Mouse (Mus musculus) forebrain, embryonic 10.5 days (tissue): ENCODE results near the gene Gm29427. TPM values are rescaled to one million over a fixed set of nuclear protein-coding genes. Genes with fewer than 3 reads are reported as not detected.
"Not testable (repeated sequence)": the region's sequence is repeated elsewhere in the genome, so short reads cannot be mapped to it uniquely, and the experiment has no call there.

Experiments
- DNase-seq: peaks from one replicate; pipeline ENCODE4 v3.0.0-alpha.2; 2017; ENCODE audit warnings: low spot score; ENCODE audit errors: extremely low spot score
- H3K27ac ChIP-seq: fragments of 300-500 bp; sonication (generic); 2 replicates; pipeline ENCODE4 v1.5.1; 2016; ENCODE audit warnings: mild to moderate bottlenecking
- H3K27me3 ChIP-seq: fragments of 300-500 bp; sonication (generic); 2 replicates; pipeline ENCODE4 v1.6.1; 2016; ENCODE audit warnings: mild to moderate bottlenecking; ENCODE audit not compliant: poor library complexity, severe bottlenecking
- H3K36me3 ChIP-seq: fragments of 300-500 bp; sonication (generic); replicated peaks from 2 replicates; pipeline ENCODE4 v1.6.1; 2016; ENCODE audit warnings: mild to moderate bottlenecking, moderate library complexity
- H3K4me1 ChIP-seq: fragments of 300-500 bp; sonication (generic); 2 replicates; pipeline ENCODE4 v1.6.1; 2016
- H3K4me3 ChIP-seq: fragments of 300-500 bp; sonication (generic); 2 replicates; pipeline ENCODE4 v1.5.1; 2016; ENCODE audit warnings: mild to moderate bottlenecking, moderate library complexity
- H3K9me3 ChIP-seq: fragments of 300-500 bp; sonication (generic); 2 replicates; pipeline ENCODE4 v1.6.1; 2016; ENCODE audit warnings: mild to moderate bottlenecking, moderate library complexity
- WGBS: fragments of 180-500 bp; shearing (Covaris S2); methylation state at CpG from one replicate; pipeline ENCODE4 v1.1.7; 2016; 5-methylcytosine and 5-hydroxymethylcytosine counted together
- polyA plus RNA-seq: library from polyadenylated mRNA; unstranded; fragments of >200 nt; fragmentation: Nextera tagmentation; extraction: Ambion mirVana; gene quantifications from 2 replicates; pipeline ENCODE4 v1.2.1, GENCODE M21; 2016

Gene Gm29427
- polyA plus RNA-seq, 1 experiment from 2014 or later = not detected

DNA sequence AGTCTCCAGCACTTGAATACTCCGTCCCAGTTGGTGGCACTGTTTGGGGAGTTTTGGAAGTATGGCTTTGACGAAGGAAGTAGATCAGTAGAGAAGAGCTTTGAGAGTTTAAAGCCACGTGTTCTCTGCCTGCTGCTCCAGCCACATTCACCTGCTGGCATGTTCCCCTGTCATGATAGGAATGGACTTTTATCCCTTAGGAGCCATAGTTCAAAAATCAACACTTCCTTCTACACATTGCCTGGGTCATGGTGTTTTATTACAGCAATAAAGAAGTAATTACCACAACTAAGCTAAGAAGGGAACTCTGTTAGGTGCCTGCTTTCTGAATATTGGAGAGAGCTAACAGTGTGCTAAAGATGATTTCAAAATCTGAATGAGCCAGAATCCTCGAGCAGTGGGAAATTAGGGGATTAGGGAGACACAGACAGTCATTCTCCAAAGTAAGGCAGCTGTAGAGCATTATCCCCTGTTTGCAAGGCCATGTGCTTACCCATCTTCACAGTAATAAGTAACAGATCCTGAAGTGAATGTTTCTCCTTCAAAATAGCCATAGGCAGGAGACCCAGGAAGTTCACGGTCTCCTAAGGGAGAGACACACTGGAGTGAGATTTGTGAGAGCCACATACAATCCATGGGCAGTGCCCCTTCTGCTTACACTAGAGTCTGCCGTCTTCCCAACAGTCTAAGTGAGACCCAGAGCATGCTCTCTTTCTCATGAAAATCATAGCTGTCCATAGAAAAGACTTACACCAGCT is 33.8 kb downstream of the Gm29427 start:
- Histone ChIP-seq H3K36me3 (no peaks in the 10 kb centered on the region), H3K4me1 (no peaks in the 10 kb centered on the region), H3K27ac (no peak overlapping the region), H3K27me3 (no peaks in the 10 kb centered on the region), H3K4me3 (no peak overlapping the region), H3K9me3 (no peaks in the 10 kb centered on the region)
- DNase-seq = no peak
- WGBS = 79% methylated on average over 6 of the region's 6 CpGs

DNA sequence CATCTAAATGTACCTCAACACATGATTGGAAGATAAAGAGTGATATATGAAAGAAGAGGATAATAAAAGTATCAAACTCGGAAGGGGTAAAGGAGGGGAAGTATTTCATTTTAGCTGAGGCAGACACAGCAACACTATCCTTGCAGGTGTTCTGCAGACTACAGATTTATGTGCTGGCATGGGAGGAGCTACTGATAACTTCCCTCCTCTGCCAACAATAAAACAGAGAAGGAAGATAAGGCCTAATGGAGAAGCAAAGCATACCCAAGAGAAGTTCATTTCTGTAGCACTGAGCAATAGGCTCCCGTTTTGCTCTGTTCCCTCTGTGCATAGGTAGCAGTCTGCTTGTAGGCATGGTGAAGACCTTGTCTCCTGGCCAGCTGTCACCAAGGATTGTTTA is 34.5 kb downstream of the Gm29427 start:
- H3K27ac ChIP-seq = no peak overlapping the region
- no peak overlapping the region for H3K4me3 ChIP-seq
- no peaks in the 10 kb centered on the region for H3K9me3 ChIP-seq
- no peak for DNase-seq
- no peaks in the 10 kb centered on the region for H3K36me3 ChIP-seq
- 87% methylated on average over 2 of the region's 2 CpGs for WGBS
- no peaks in the 10 kb centered on the region for H3K27me3 ChIP-seq
- H3K4me1 ChIP-seq = no peaks in the 10 kb centered on the region

DNA sequence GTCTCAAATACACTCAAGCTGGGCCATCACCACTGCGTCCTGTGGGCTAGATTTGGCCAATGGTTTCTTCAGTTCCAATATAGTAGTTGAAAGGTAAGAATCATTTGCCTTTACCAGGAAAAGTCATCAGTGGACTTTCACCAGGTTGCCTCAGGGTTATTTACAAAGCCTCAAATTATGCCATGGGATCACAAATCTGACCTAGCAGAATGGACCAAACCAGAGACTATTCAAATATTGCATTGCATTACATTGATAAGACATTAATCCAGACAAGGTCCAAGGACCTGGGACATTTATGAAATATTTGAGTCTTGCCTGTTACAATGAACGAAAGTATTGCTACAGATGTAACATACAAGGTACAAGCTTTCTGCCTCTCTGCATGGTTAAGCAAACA is 37.0 kb downstream of the Gm29427 start:
- H3K27me3 ChIP-seq = no peaks in the 10 kb centered on the region
- H3K4me3 ChIP-seq = no peak overlapping the region
- no peaks in the 10 kb centered on the region for H3K9me3 ChIP-seq
- 87% methylated on average over 2 of the region's 2 CpGs for WGBS
- DNase-seq = no peak
- no peak overlapping the region for H3K27ac ChIP-seq
- H3K4me1 ChIP-seq = no peaks in the 10 kb centered on the region
- no peaks in the 10 kb centered on the region for H3K36me3 ChIP-seq

DNA sequence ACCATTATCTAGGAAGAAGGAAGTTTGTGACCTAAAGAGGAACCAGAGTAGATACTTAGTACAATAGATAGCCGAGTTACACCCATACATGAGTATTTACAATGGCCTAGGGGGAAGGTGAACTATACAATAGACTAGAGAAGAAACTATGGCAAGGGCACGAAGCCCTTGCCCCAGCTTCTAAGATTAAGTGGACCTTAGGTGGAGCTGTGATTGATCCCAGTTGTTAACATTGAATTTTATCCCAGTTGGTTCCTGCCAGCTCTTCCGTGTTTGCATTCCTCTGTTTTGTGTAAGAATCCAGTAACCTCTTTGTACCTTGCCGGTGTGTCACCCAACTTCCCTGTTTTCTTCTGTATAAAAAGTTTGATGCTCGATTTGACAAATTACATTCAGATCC is 52.0 kb downstream of the Gm29427 start:
- not testable (repeated sequence) for H3K36me3 ChIP-seq, H3K9me3 ChIP-seq, H3K4me3 ChIP-seq, H3K27me3 ChIP-seq, H3K4me1 ChIP-seq, DNase-seq, H3K27ac ChIP-seq
- 88% methylated on average over 5 of the region's 5 CpGs for WGBS

DNA sequence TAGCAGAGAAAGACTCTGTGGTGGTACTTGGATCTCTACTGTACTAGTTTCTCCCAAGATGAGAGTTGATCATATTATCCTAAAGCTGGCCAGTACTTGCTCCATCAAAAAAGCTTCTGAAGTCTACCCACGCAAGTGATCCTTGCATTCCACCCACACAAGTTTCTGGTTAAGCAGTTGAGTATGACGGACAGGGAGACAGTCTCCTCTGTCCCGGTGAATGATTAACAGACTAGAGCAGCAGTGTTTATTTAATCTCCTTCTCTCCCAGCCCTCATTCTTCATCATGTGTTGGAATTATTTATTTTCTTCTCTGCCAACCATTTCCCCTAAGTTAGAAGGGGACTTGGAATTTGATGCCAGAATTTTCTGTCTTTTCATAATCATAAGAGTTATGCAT is 54.1 kb downstream of the Gm29427 start, which contains the start of gene C4bp:
C4bp (minus strand) TSS at position 179 of the 400 bp plus-strand sequence.
- H3K4me3 ChIP-seq = no peak within 1 kb of the TSS
- no peak for DNase-seq
- no peaks in the 10 kb centered on the region for H3K9me3 ChIP-seq
- no peaks in the 10 kb centered on the region for H3K36me3 ChIP-seq
- H3K27ac ChIP-seq = no peak within 1 kb of the TSS
- no peaks in the 10 kb centered on the region for H3K4me1 ChIP-seq
- WGBS = 92% methylated on average over 3 of the region's 3 CpGs
- H3K27me3 ChIP-seq = no peaks in the 10 kb centered on the region

DNA sequence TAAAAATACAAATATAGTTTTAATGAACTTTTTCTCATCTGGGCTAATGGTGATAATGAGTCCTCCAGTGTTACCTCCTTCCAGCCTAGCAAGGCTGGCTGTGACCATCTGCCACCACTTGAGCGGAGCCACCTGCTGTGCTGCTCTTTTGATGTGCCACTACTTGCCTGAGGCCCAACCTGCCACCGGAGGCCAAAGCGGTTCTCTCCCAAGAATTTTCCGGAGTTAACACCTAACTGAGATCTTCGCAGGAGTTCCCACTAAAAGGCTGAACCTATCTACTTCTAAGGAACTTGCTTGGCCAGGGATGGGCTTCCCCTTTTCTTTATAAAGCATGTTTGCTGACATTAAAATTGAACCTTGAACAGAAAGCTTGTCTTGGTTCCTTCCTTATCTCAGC is 56.0 kb downstream of the Gm29427 start:
- WGBS = 45% methylated on average over 5 of the region's 5 CpGs

DNA sequence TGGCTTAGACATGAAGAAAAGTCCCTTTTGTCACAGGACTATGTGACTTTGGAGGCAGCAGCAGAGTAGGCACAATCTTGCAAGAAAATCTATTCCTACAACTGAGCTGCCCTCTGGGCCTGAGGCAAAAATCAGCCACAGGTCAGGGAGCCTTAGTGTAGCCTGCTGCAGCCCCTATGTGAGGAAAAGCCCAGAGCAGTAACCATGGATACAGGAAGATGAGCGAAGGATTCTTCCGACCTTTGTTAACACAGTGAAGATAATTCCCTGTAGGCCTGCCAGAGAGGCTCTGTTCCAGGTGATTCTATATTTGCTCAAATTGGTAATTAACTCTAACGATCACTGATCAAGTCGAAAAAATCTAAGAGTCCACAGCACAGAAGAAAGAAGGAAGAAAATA is 71.5 kb downstream of the Gm29427 start:
- H3K4me1 ChIP-seq = no peaks in the 10 kb centered on the region
- no peak overlapping the region for H3K4me3 ChIP-seq
- no peak for DNase-seq
- 70% methylated on average over 4 of the region's 4 CpGs for WGBS
- H3K27me3 ChIP-seq = no peaks in the 10 kb centered on the region
- H3K9me3 ChIP-seq = no peaks in the 10 kb centered on the region
- H3K36me3 ChIP-seq = no peaks in the 10 kb centered on the region
- H3K27ac ChIP-seq = no peak overlapping the region

More for the DNA sequence above, 56.0 kb downstream of the Gm29427 start:
- not testable (repeated sequence) for H3K4me3 ChIP-seq, H3K9me3 ChIP-seq, H3K36me3 ChIP-seq, DNase-seq, H3K4me1 ChIP-seq, H3K27me3 ChIP-seq, H3K27ac ChIP-seq

DNA sequence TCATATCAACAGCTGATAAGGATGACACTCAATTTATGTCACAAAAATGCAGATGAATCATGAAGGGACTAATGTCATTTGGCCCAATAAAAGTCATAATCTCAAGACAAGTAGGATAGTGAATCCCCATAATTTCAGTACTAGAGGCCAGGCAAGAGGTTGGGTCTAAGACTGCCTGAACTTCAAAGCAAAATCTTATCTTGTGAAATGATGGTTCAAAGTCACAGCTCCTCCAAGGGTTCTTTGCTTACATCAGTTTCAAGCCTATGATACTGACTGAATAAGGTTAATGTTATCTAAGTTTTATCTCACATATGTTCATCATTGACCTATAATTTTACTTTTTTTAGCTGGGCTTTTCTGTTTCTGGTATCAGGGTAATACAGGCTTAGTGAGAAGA is 74.6 kb downstream of the Gm29427 start:
- no peak overlapping the region for H3K27ac ChIP-seq
- no peaks in the 10 kb centered on the region for H3K27me3 ChIP-seq
- no peak for DNase-seq
- no peaks in the 10 kb centered on the region for H3K4me1 ChIP-seq
- no peaks in the 10 kb centered on the region for H3K36me3 ChIP-seq
- no peak overlapping the region for H3K4me3 ChIP-seq
- no peaks in the 10 kb centered on the region for H3K9me3 ChIP-seq

DNA sequence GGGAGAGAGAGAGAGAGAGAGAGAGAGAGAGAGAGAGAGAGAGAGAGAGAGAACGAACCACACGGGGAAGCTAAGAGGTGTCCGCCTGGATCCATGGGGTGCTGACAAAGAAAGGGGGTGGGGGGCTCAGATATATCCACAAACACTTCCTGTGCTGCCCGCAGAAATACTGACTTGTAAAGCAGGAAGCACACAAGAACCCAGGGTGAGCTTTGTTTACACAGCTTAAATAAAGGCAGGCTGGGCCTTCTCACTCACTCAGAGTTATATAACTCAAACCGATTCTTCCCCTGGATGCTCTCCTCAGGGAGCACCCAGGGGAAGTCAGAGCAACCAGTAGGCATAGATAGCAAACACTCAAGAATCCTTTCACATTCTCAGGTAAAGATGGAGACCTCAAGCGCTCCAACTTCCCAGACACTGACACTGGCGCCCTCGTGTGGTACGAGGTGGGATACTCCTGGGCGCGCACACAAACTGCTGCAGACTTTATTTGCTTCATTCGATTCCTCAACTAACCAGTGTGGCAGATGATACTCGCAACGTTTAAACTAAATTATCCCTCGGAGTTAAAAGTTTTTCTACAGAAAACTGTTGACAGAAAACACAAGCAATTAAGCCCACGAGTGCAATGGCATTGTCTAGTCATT is 81.7 kb downstream of the Gm29427 start:
- DNase-seq = peak; percentile 68
- no peak overlapping the region for H3K4me3 ChIP-seq
- WGBS = 41% methylated on average over 16 of the region's 16 CpGs
- no peaks in the 10 kb centered on the region for H3K36me3 ChIP-seq
- H3K27ac ChIP-seq = no peak overlapping the region
- no peaks in the 10 kb centered on the region for H3K9me3 ChIP-seq
- no peaks in the 10 kb centered on the region for H3K27me3 ChIP-seq
- H3K4me1 ChIP-seq = no peaks in the 10 kb centered on the region

DNA sequence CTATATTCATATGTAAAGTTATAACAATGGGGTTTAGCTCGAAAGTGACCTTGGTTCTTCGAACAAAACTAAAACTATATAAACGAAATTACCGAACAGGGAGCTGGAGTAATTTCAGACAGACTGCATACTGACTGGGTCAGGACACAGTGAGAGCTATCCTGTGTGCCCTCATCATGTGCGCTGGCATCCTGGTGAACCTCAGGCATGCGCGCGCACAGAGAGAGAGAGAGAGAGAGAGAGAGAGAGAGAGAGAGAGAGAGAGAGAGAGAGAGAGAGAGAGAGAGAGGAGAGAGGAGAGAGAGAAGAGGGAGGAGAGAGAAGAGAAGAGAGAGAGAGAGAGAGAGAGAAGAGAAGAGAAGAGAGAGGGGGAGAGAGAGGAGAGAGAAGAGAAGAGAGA is 82.3 kb downstream of the Gm29427 start:
- DNase-seq = no peak
- H3K36me3 ChIP-seq = no peaks in the 10 kb centered on the region
- H3K4me3 ChIP-seq = no peak overlapping the region
- H3K4me1 ChIP-seq = no peaks in the 10 kb centered on the region
- 90% methylated on average over 8 of the region's 8 CpGs for WGBS
- no peaks in the 10 kb centered on the region for H3K27me3 ChIP-seq
- H3K27ac ChIP-seq = no peak overlapping the region
- H3K9me3 ChIP-seq = no peaks in the 10 kb centered on the region

DNA sequence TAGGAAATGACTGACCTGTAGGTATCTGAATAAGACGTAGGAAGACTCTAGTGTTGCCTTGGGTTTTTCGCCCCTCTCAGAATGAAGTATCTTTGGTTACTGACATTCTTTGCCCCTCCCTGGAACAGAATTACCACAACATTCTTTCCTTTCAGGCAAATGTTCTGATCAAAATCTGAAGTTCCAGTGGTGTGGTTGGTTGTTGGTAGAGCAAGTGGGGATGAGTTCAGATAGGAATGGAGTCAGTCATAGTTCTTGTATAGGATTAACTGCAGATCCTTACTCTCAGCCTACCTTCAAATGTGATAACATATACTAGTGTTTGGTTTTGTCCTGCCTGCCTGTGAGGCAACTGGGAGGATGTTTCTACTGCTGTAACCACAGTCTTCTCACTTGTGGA is 86.1 kb downstream of the Gm29427 start, which contains the start of gene Zp3r:
Zp3r (minus strand) TSS at position 101 of the 400 bp plus-strand sequence.
- WGBS = 90% methylated on average over 2 of the region's 2 CpGs
- no peaks in the 10 kb centered on the region for H3K4me1 ChIP-seq
- H3K9me3 ChIP-seq = no peaks in the 10 kb centered on the region
- H3K27me3 ChIP-seq = no peaks in the 10 kb centered on the region
- no peak within 1 kb of the TSS for H3K4me3 ChIP-seq
- no peak for DNase-seq
- H3K36me3 ChIP-seq = no peaks in the 10 kb centered on the region
- H3K27ac ChIP-seq = no peak within 1 kb of the TSS
